Comparison of ENCODE assay signal across 8 mouse cellular contexts in genomic region chr4:138304340-138305104, GRCm38 (mm10). TPM values are rescaled to one million over a fixed set of nuclear protein-coding genes. Genes with fewer than 3 reads are reported as not detected.
A peak's percentile ranks its signal among the peaks of the same experiment; 100 is the strongest.
DNase-seq lines count a peak whose midpoint lies in the region; ATAC-seq lines count a peak whose summit lies in the region.

Gene Ddost, plus strand, starts transcription at chr4:138304730.

- H3K9me3 ChIP-seq in heart, embryonic 13.5 days = no peaks in the 10 kb centered on the region; the same call in 1 of the 2 replicates
- H3K9me3 ChIP-seq in liver, embryonic 12.5 days (replicated peaks) = no peaks in the 10 kb centered on the region
- no peaks in the 10 kb centered on the region for H3K9me3 ChIP-seq in stomach, embryonic 15.5 days

- H3K27ac ChIP-seq in brown adipose tissue, adult 24 weeks (replicated peaks; ENCODE audit: low read depth, low read length) = no peak within 1 kb of the TSS
- peak within 1 kb of the TSS; percentile 78 for H3K27ac ChIP-seq in heart, embryonic 13.5 days (replicated peaks)
- peak within 1 kb of the TSS; percentile 85 for H3K27ac ChIP-seq in liver, embryonic 12.5 days
- H3K27ac ChIP-seq in stomach, embryonic 15.5 days = peak within 1 kb of the TSS; percentile 80

- H3K36me3 ChIP-seq in heart, embryonic 13.5 days = peaks cover 28% of the 10 kb centered on the region
- peaks cover 32% of the 10 kb centered on the region for H3K36me3 ChIP-seq in liver, embryonic 12.5 days
- peaks cover 5% of the 10 kb centered on the region for H3K36me3 ChIP-seq in stomach, embryonic 15.5 days

- H3K4me2 ChIP-seq in heart, embryonic 13.5 days = peak within 1 kb of the TSS; percentile 94
- peak within 1 kb of the TSS; percentile 87 for H3K4me2 ChIP-seq in liver, embryonic 12.5 days
- peak within 1 kb of the TSS; percentile 77 for H3K4me2 ChIP-seq in stomach, embryonic 15.5 days

- WGBS in heart, embryonic 13.5 days = under 1% methylated on average over 64 of the region's 64 CpGs
- WGBS in liver, embryonic 12.5 days (ENCODE audit: insufficient replicate concordance) = under 1% methylated on average over 64 of the region's 64 CpGs
- under 1% methylated on average over 43 of the region's 64 CpGs for WGBS in stomach, embryonic 15.5 days

- no peaks in the 10 kb centered on the region for H3K27me3 ChIP-seq in heart, embryonic 13.5 days (replicated peaks)
- no peaks in the 10 kb centered on the region for H3K27me3 ChIP-seq in liver, embryonic 12.5 days (replicated peaks)
- no peaks in the 10 kb centered on the region for H3K27me3 ChIP-seq in stomach, embryonic 15.5 days (replicated peaks)

- peak within 1 kb of the TSS; percentile 96 for H3K9ac ChIP-seq in heart, embryonic 13.5 days
- peak within 1 kb of the TSS; percentile 94 for H3K9ac ChIP-seq in liver, embryonic 12.5 days
- peak within 1 kb of the TSS; percentile 98 for H3K9ac ChIP-seq in stomach, embryonic 15.5 days

- ATAC-seq in heart, embryonic 13.5 days (ENCODE audit: extremely low read depth, insufficient number of reproducible peaks, low FRiP score, low TSS enrichment) = peak; percentile 95
- ATAC-seq in liver, embryonic 12.5 days = peak; percentile 98
- peak; percentile 99 for ATAC-seq in stomach, embryonic 15.5 days (ENCODE audit: insufficient read depth, low FRiP score, low read depth)

- H3K4me1 ChIP-seq in brown adipose tissue, adult 24 weeks (ENCODE audit: control insufficient read depth, insufficient read depth, insufficient read length, low read length) = 0 out of 2 replicates have a peak, but pooled peaks cover 6% of the 10 kb centered on the region
- peaks cover 21% of the 10 kb centered on the region for H3K4me1 ChIP-seq in heart, embryonic 13.5 days
- H3K4me1 ChIP-seq in liver, embryonic 12.5 days = peaks cover 36% of the 10 kb centered on the region
- H3K4me1 ChIP-seq in stomach, embryonic 15.5 days = peaks cover 21% of the 10 kb centered on the region

- DNase-seq in CD4-positive, CD25-positive, alpha-beta regulatory T cell, adult 2 months (ENCODE audit: low read depth, low spot score) = peak; percentile 98
- DNase-seq in fat pad, adult 2 months (ENCODE audit: extremely low read depth, low read depth, low spot score) = peak; percentile 84
- DNase-seq in kidney, postnatal 10 days = peak; percentile 99
- DNase-seq in natural killer cell, adult 2 months (ENCODE audit: low spot score in 2 of 2) = peak; percentile 95 to 96

- peak within 1 kb of the TSS; percentile 81 for H3K4me3 ChIP-seq in brown adipose tissue, adult 24 weeks (ENCODE audit: insufficient read depth, low read depth, low read length)
- H3K4me3 ChIP-seq in heart, embryonic 13.5 days = peak within 1 kb of the TSS; percentile 97
- peak within 1 kb of the TSS; percentile 99 for H3K4me3 ChIP-seq in liver, embryonic 12.5 days
- H3K4me3 ChIP-seq in stomach, embryonic 15.5 days (replicated peaks) = peak within 1 kb of the TSS; percentile 97

RNA-seq across cellular contexts. Expression of gene Ddost, which starts in this region (rescaled TPM):
- 39.1 and 40.6 TPM in 2 replicates for polyA plus RNA-seq in brown adipose tissue, adult 24 weeks (2012; ENCODE audit: insufficient read depth, insufficient read length, missing spikeins)
- polyA plus RNA-seq in heart, embryonic 13.5 days (2015; fragmentation: Nextera tagmentation; extraction: Ambion mirVana) = 291 and 314 TPM in 2 replicates
- 206 and 212 TPM in 2 replicates for polyA plus RNA-seq in liver, embryonic 12.5 days (2016; fragmentation: Nextera tagmentation; extraction: Ambion mirVana)
- polyA plus RNA-seq in stomach, embryonic 15.5 days (2015; fragmentation: Nextera tagmentation; extraction: Ambion mirVana) = 396 and 428 TPM in 2 replicates
